Mouse (Mus musculus) cerebellum, postnatal 14 days (tissue): ENCODE measurements around the gene Mcrip1.
A peak's percentile ranks its signal among the peaks of the same experiment; 100 is the strongest.
"Not testable (repeated sequence)": the region's sequence is repeated elsewhere in the genome, so short reads cannot be mapped to it uniquely, and the experiment has no call there.

Experiments used
- DNase-seq, 2 experiments: peaks; one replicate each; pipeline ENCODE4 v3.0.0; 2021; ENCODE audit warnings: mixed read lengths in 2 of 2

Mcrip1 gene

GRCm38 (mm10) chr11:120574278-120574600 is 24.7 kb upstream of the Mcrip1 start:
- no peak for DNase-seq

DNA sequence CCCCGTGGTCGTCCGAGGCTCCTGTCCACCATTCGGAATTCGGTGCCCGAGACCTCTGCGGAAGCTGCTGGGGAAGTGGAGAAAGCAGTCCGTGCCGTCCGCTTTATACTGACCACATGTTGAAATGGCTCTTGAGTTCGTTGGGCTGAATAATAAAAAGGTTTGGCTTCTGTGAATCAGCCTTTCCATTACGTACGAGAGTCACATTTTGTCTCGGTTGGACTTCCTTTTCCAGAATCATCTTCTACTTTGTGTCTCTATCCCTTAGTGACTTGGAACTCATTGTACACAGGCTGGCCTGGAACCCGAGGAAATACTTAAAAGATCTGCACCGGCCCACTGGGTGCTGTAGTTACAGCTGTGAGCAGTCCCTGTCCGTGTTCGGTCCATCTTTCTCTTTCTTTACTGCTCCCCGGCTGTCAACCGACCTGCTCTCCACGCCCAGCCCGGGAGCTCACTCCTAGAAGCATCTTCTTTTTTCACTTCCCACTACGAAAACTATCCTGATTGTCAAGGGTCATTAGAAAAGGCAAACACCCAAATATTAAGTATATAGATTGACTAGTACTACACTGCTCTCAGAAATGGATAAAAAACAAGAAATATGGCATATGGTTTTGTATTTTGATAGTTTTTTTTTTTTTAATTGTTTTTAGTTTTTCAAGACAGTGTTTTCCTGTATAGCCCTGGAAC is 24.2 kb upstream of the Mcrip1 start:
- DNase-seq = no peak

- peak; percentile 100 for DNase-seq
Observed at GRCm38 (mm10) chr11:120572752-120573584, 23.4 kb upstream of the Mcrip1 start, which contains the start of gene P4hb. TSS of gene P4hb (minus strand) at chr11:120573253.

- DNase-seq = peak in 1 of 2 experiments; percentile 41
Observed at GRCm38 (mm10) chr11:120572417-120572751, 22.9 kb upstream of the Mcrip1 start.

- no peak for DNase-seq
Observed at GRCm38 (mm10) chr11:120571754-120572416, 22.4 kb upstream of the Mcrip1 start.

GRCm38 (mm10) chr11:120571122-120571521 is 21.6 kb upstream of the Mcrip1 start:
- DNase-seq = no peak

DNA sequence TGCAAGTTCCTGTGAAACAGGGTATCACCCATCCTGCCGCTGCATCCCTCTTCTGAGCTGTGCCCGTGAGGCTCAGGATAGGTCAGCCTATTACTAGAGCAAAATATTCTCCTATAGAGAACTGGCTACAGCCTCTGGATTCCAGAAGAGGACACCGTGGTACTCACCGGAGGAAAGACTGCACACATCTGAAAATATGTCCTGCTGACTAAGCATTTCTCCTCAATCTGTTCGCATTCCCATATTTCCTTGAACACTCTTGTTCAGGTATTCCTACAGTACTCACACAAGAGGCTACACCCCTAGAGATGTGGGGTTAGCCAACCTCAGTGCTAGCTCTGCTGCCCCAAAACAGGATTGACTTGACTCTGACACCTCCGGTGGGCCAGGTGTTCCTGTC is 18.8 kb upstream of the Mcrip1 start:
- DNase-seq = no peak

GRCm38 (mm10) chr11:120565114-120565513 is 15.6 kb upstream of the Mcrip1 start:
- DNase-seq = no peak

- DNase-seq = no peak
Observed at GRCm38 (mm10) chr11:120562949-120563348, 13.4 kb upstream of the Mcrip1 start.

- DNase-seq = no peak
Observed at GRCm38 (mm10) chr11:120560952-120561728, 11.6 kb upstream of the Mcrip1 start.

DNA sequence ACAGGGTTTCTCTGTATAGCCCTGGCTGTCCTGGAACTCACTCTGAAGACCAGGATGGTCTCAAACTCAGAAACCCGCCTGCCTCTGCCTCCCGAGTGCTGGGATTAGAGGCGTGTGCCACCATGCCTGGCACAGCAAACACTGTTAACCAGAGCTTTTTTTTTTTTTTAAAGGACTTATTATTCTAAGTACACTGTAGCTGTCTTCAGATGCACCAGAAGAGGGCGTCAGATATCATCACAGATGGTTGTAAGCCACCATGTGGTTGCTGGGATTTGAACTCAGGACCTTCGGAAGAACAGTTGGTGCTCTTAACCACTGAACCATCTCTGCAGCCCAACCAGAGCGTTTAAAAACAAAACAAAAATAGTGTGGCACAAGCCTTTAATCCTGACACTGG is 9.3 kb upstream of the Mcrip1 start:
- not testable (repeated sequence) for DNase-seq

- DNase-seq = no peak
Observed at GRCm38 (mm10) chr11:120555260-120555659, 5.7 kb upstream of the Mcrip1 start.

DNA sequence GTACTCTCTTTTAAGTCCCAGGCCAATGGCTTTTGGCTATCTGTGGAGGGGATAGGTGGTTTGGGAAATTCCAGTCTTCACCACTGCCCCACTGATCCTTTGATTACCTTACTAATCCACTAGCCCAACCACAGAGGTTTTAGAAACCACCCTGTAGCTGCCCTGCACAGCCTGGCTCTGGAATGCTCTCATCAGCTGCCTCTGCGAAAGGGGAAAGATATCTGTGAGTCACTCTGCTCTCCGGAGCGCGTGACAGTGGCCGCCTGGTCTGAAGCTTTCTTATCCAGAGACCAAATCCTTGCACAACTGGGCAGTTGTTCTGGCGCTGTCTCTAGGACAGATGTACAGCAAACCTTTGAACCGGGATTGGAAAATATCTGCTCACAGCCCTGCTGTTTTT is 5.3 kb upstream of the Mcrip1 start:
- DNase-seq = no peak

- no peak for DNase-seq
Observed at GRCm38 (mm10) chr11:120552736-120553135, 3.2 kb upstream of the Mcrip1 start.

GRCm38 (mm10) chr11:120550810-120551440 is 1.4 kb upstream of the Mcrip1 start, which contains the start of gene Ppp1r27:
TSS of gene Ppp1r27 (minus strand) at chr11:120551132.
- no peak for DNase-seq

- DNase-seq = no peak
Observed at GRCm38 (mm10) chr11:120549986-120550809, 671 bp upstream of the Mcrip1 start.

DNA sequence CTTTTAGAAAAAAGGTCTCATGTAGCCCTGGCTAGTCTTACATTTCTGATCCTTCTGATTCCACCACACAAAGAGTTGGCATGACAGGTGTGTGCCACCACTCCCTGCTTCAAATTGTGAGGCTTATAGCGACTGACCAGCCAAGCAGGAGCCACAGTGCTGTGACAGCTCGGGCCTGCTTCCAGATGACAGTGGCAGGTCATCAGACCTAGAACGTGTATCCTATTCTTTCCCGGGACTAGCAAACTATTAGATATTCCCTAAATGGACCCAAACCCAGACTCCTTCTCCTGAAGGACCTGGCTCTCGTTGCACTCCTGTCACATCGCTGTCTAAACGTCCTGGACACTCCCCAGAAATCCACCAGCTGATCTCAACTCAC is 750 bp downstream of the Mcrip1 start:
- no peak for DNase-seq

DNA sequence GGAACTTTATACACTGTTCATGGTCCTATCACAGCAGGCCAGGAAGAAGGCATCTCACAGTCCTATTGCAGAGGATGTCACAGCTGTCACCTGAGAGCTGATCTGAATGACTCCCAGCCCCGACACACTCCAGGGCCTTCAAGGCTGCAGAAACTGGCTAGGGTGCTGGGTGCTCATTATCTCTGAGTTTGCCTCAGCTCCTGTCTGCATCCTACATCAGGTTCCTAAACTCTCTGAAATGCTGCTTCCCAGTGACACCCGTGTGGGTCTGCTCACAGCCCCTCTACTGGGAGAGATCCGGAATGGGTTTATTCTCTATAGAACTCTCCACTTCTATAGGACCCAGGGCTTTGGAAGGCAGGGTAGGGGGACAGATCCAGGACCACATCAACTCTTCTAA is 1.3 kb downstream of the Mcrip1 start:
- DNase-seq = no peak

- no peak for DNase-seq
Observed at GRCm38 (mm10) chr11:120547469-120547868, 2.1 kb downstream of the Mcrip1 start.

GRCm38 (mm10) chr11:120545964-120546363 is 3.6 kb downstream of the Mcrip1 start:
- peak in 1 of 2 experiments; percentile 35 for DNase-seq

- no peak for DNase-seq
Observed at GRCm38 (mm10) chr11:120542376-120542775, 7.2 kb downstream of the Mcrip1 start.

DNA sequence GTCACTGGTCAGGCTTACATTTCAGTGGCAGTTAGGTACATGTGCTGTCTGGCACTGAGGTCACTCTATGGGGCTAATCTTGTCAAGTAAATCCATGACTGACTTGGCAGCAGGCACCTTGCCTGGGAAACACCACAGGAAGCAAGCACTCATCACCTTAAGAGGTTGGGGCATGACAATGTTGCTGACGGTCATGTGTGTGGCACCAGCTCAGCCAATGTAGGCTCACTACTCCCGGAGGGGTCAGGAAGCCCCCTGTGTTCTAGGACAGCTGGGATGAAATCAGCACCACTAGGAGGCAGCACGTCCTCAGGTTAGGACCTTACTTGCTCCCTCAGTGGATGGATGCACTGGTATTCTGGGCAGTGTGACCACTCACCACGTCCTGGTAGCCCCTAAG is 7.6 kb downstream of the Mcrip1 start:
- DNase-seq = peak in 1 of 2 experiments; percentile 61
